ENCODE assay signal across 27 mouse cellular contexts in genomic region chr16:22110036-22110435, GRCm38 (mm10). TPM values are rescaled to one million over a fixed set of nuclear protein-coding genes. Genes with fewer than 3 reads are reported as not detected.
A peak's percentile ranks its signal among the peaks of the same experiment; 100 is the strongest.
DNase-seq lines count a peak whose midpoint lies in the region; ATAC-seq and TF ChIP-seq lines count a peak whose summit lies in the region.
"Had no signal": no experiment of that assay in that cellular context is flagged by ENCODE, and none has a peak within 500 bp of the region (broad histone marks: within the 10 kb centered on the region; RNA-seq: fewer than 3 reads in every experiment).

No protein-coding gene starts in this region.

- H3K4me1 ChIP-seq in heart, postnatal 0 days (ENCODE audit: control insufficient read depth, insufficient read depth), result peaks cover 20% of the 10 kb centered on the region
- H3K4me1 ChIP-seq: hindbrain, embryonic 12.5 days; neural tube, embryonic 12.5 days had no signal

- H3K4me3 ChIP-seq in heart, postnatal 0 days (ENCODE audit: low read depth, low read length), result no peak overlapping the region
- H3K4me3 ChIP-seq: hindbrain, embryonic 12.5 days; liver, embryonic 12.5 days; midbrain, embryonic 12.5 days; myocyte; neural tube, embryonic 12.5 days had no signal

- H3K4me2 ChIP-seq in heart, postnatal 0 days (ENCODE audit: low read depth, low read length), result no peak overlapping the region
- H3K4me2 ChIP-seq: hindbrain, embryonic 12.5 days; liver, embryonic 12.5 days; midbrain, embryonic 12.5 days; neural tube, embryonic 12.5 days had no signal

- WGBS in heart, postnatal 0 days, result 66% methylated on average over 1 of the region's 1 CpGs

- no peak for TF ChIP-seq EP300 in heart, postnatal 0 days (IDR thresholded peaks at IDR 0.05; ENCODE audit: low read depth)

- TF ChIP-seq CTCF in heart, postnatal 0 days (IDR thresholded peaks at IDR 0.05; ENCODE audit: low read depth), result no peak

- intact Hi-C loops in heart, postnatal 10 days (cut with DNase I), result no loop called here
- intact Hi-C loops in left cerebral cortex, postnatal 25 days (cut with DNase I), result no loop called here

- no peak for ATAC-seq in heart, postnatal 0 days (ENCODE audit: insufficient read depth, low read depth)
- ATAC-seq: activated CD4-positive, CD25-positive, alpha-beta regulatory T cell, adult 4 months; CD4-positive, CD25-positive, alpha-beta regulatory T cell, adult 4 months; forebrain, embryonic 14.5 days; liver, embryonic 12.5 days; liver, postnatal 0 days had no signal

- peak overlapping the region; percentile 72 for H3K27ac ChIP-seq in heart, postnatal 0 days (ENCODE audit: low read depth)
- H3K27ac ChIP-seq: hindbrain, embryonic 12.5 days; liver, embryonic 12.5 days; midbrain, embryonic 12.5 days; neural tube, embryonic 12.5 days had no signal

- no peak for DNase-seq in heart, postnatal 0 days (ENCODE audit: low spot score)
- no peak for DNase-seq in heart, postnatal 10 days
- DNase-seq in ZHBTc4 (ENCODE audit: low read depth, low spot score), result peak; percentile 38
- DNase-seq in embryo, embryonic 11 days, result peak; percentile 27
- DNase-seq in mesoderm, embryonic 11.5 days (ENCODE audit: low read depth, low spot score), result peak; percentile 36
- no peak for DNase-seq in left cerebral cortex, postnatal 25 days (ENCODE audit: low spot score in 2 of 2)
- DNase-seq in ovary, adult 18-20 months (ENCODE audit: low spot score), result no peak
- DNase-seq: adrenal gland, adult 2 months; cerebellum, adult 8-10 months; cerebellum, postnatal 25 days; gastrocnemius, postnatal 36 days; heart, postnatal 14 days; kidney, adult 11 months; kidney, postnatal 25 days; left cerebral cortex, postnatal 4 days; liver, postnatal 0 days; lung, postnatal 36 days; thymus, adult 2 months; thymus, postnatal 36 days had no signal

- no peaks in the 10 kb centered on the region for H3K9me3 ChIP-seq in heart, postnatal 0 days (replicated peaks; ENCODE audit: control insufficient read depth, low read length)
- H3K9me3 ChIP-seq: hindbrain, embryonic 12.5 days; liver, embryonic 12.5 days; midbrain, embryonic 12.5 days; neural tube, embryonic 12.5 days had no signal

- no peaks in the 10 kb centered on the region for H3K36me3 ChIP-seq in heart, postnatal 0 days (replicated peaks; ENCODE audit: control insufficient read depth, insufficient read depth, low read length)
- H3K36me3 ChIP-seq: hindbrain, embryonic 12.5 days; liver, embryonic 12.5 days; midbrain, embryonic 12.5 days; neural tube, embryonic 12.5 days had no signal

- H3K9ac ChIP-seq in heart, postnatal 0 days (replicated peaks; ENCODE audit: low read depth, low read length), result no peak overlapping the region
- H3K9ac ChIP-seq: hindbrain, embryonic 12.5 days; liver, embryonic 12.5 days; liver, postnatal 0 days; midbrain, embryonic 12.5 days; neural tube, embryonic 12.5 days had no signal

- no peaks in the 10 kb centered on the region for H3K27me3 ChIP-seq in heart, postnatal 0 days (ENCODE audit: control insufficient read depth, insufficient read depth, low read length)
- H3K27me3 ChIP-seq: hindbrain, embryonic 12.5 days; liver, embryonic 12.5 days; midbrain, embryonic 12.5 days; neural tube, embryonic 12.5 days had no signal

RNA-seq across cellular contexts. Expression of gene Igf2bp2, which starts 53.1 kb away (rescaled TPM):
- 26.3 and 48.1 TPM in 2 replicates for total RNA-seq in heart, postnatal 0 days (2014; rRNA removed; ENCODE audit: low replicate concordance)
- 12.9 and 14.1 TPM in 2 replicates for polyA plus RNA-seq in heart, postnatal 0 days (2015; fragmentation: Nextera tagmentation; extraction: Ambion mirVana)
- 10 to 100 TPM; 11.6 to 20.0 TPM for total RNA-seq in heart, postnatal 10 days (2021)
- 1 to 10 TPM; 1.9 to 2.0 TPM for total RNA-seq in left cerebral cortex, postnatal 25 days (2021)

Comparison
In these comparisons a context has a peak if more than half of its experiments do, and no peak if none do; other contexts are left out.
1. DNase-seq: peak in ZHBTc4 (single experiment), embryo, embryonic 11 days (single experiment) and mesoderm, embryonic 11.5 days (single experiment); none in heart, postnatal 0 days (single experiment), heart, postnatal 10 days (0 of 2), left cerebral cortex, postnatal 25 days (0 of 2) and ovary, adult 18-20 months (single experiment).